Mouse (Mus musculus): ENCODE results near the gene Rnf141. TPM values are rescaled to one million over a fixed set of nuclear protein-coding genes. Genes with fewer than 3 reads are reported as not detected.

Rnf141 gene
- polyA plus RNA-seq, 1 experiment from 2014 or later: 42.7 TPM

GRCm38 (mm10) chr7:110865038-110865437 lies 20.8 kb upstream of the Rnf141 start:
- no peak overlapping the region; the same call in 1 of the 2 replicates for H3K27ac ChIP-seq (ENCODE audit: low read length)
- no peak overlapping the region for H3K4me3 ChIP-seq (replicated peaks; ENCODE audit: low read length)
- H3K36me3 ChIP-seq (ENCODE audit: control insufficient read depth, insufficient read depth, low read length): no peaks in the 10 kb centered on the region
- 0 out of 2 replicates have a peak overlapping the region, but pooled peaks have one; percentile 5 for H3K9ac ChIP-seq (ENCODE audit: low read length)
- H3K27me3 ChIP-seq (ENCODE audit: control insufficient read depth, insufficient read depth, low read length): no peaks in the 10 kb centered on the region
- no peaks in the 10 kb centered on the region for H3K9me3 ChIP-seq (replicated peaks; ENCODE audit: control insufficient read depth, low read length)
- WGBS: 23% methylated on average over 10 of the region's 10 CpGs
- peak; percentile 46; the same call in 1 of the 2 replicates for ATAC-seq (ENCODE audit: insufficient read depth, low FRiP score)
- H3K4me1 ChIP-seq (ENCODE audit: control insufficient read depth, insufficient read depth, low read length): peaks cover 15% of the 10 kb centered on the region
- H3K4me2 ChIP-seq (ENCODE audit: low read depth, low read length): 0 out of 2 replicates have a peak overlapping the region, but pooled peaks have one; percentile 12

DNA sequence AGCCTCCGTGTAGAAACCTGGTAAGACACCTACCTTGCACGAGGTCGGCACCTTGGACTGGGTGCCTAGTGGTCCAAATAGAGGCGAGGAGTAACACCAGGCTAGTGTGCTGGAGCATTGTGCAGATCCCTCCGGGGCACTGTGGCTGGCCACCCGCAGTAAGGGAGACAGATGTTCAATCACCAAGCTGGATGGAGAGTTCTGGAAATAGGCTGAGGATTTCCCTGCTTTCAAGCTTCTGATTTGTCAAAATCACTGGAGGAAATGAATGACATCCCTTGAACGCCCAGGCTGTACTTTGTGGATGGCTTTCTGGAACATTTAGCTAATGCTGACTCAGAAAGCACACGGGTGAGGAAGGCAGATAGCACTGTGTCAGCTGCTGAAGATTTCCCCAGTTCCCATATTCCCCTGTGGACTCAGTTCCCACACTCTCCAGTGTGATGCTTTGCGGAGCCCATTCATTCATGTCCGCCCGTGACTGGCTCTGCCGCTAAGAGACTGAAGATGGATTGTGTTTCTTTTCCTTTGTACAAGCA lies 18.6 kb upstream of the Rnf141 start, which contains the start of gene Lyve1:
Lyve1 (minus strand) TSS at position 489 of the 539 bp plus-strand sequence.
- no peaks in the 10 kb centered on the region for H3K9me3 ChIP-seq (replicated peaks; ENCODE audit: control insufficient read depth, low read length)
- H3K9ac ChIP-seq (ENCODE audit: low read length): no peak within 1 kb of the TSS
- H3K36me3 ChIP-seq (ENCODE audit: control insufficient read depth, insufficient read depth, low read length): no peaks in the 10 kb centered on the region
- WGBS: 65% methylated on average over 12 of the region's 12 CpGs
- H3K4me2 ChIP-seq (ENCODE audit: low read depth, low read length): no peak within 1 kb of the TSS
- ATAC-seq (ENCODE audit: insufficient read depth, low FRiP score): no peak
- H3K4me3 ChIP-seq (replicated peaks; ENCODE audit: low read length): no peak within 1 kb of the TSS
- H3K27ac ChIP-seq (ENCODE audit: low read length): no peak within 1 kb of the TSS
- no peaks in the 10 kb centered on the region for H3K27me3 ChIP-seq (ENCODE audit: control insufficient read depth, insufficient read depth, low read length)
- peaks cover 25% of the 10 kb centered on the region for H3K4me1 ChIP-seq (ENCODE audit: control insufficient read depth, insufficient read depth, low read length)

DNA sequence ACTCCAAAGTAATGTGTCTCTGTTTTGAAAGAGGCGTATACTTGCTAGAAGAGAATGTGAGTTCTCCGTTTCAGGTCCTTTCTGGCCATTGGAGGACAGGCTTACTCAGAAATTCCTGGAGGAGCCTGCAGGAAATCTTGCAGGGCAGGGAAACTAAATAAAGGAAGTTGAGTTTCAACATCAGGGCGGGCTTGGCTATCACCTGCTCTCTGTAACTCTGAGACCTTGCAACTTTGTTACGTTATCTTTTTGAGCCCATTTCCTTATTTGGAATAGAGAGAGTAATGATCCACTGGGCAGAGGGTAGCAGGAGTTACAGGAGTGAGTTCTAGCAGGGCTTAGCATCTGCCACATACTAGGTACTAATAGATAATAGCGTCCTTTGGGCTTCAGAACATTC lies 15.9 kb upstream of the Rnf141 start:
- Histone ChIP-seq H3K27ac (ENCODE audit: low read length) (peak overlapping the region; percentile 78), H3K4me3 (replicated peaks; ENCODE audit: low read length) (no peak overlapping the region), H3K4me2 (ENCODE audit: low read depth, low read length) (peak overlapping the region; percentile 6; the same call in 1 of the 2 replicates), H3K9ac (ENCODE audit: low read length) (no peak overlapping the region), H3K27me3 (ENCODE audit: control insufficient read depth, insufficient read depth, low read length) (no peaks in the 10 kb centered on the region), H3K36me3 (ENCODE audit: control insufficient read depth, insufficient read depth, low read length) (no peaks in the 10 kb centered on the region), H3K9me3 (replicated peaks; ENCODE audit: control insufficient read depth, low read length) (no peaks in the 10 kb centered on the region), H3K4me1 (ENCODE audit: control insufficient read depth, insufficient read depth, low read length) (peaks cover 23% of the 10 kb centered on the region)
- WGBS: 25% methylated on average over 5 of the region's 5 CpGs
- peak; percentile 59; the same call in 1 of the 2 replicates for ATAC-seq (ENCODE audit: insufficient read depth, low FRiP score)

DNA sequence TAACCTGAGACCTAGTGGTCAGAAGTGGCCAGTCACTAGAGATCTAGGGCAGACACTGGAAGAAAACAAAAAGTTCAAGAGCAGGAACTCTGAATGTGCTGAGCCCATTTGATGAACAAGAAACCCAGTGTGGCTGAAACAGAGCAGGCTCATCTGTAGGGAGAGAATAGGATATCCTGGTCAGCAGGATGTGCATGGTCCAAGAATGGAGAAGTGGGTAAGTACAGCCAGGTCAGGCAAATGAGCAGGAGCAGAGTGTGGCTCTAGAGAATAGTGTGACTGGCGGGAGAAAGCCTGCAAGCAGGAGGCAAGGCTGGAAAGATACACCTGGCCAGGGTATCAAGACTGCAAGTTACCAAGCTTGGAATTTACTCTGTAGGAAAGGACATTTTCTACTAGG lies 11.3 kb upstream of the Rnf141 start:
- no peak for ATAC-seq (ENCODE audit: insufficient read depth, low FRiP score)
- Histone ChIP-seq H3K9me3 (replicated peaks; ENCODE audit: control insufficient read depth, low read length) (no peaks in the 10 kb centered on the region), H3K36me3 (ENCODE audit: control insufficient read depth, insufficient read depth, low read length) (no peaks in the 10 kb centered on the region), H3K9ac (ENCODE audit: low read length) (no peak overlapping the region), H3K27me3 (ENCODE audit: control insufficient read depth, insufficient read depth, low read length) (no peaks in the 10 kb centered on the region), H3K4me3 (replicated peaks; ENCODE audit: low read length) (no peak overlapping the region), H3K27ac (ENCODE audit: low read length) (no peak overlapping the region), H3K4me1 (ENCODE audit: control insufficient read depth, insufficient read depth, low read length) (peaks cover 41% of the 10 kb centered on the region), H3K4me2 (ENCODE audit: low read depth, low read length) (no peak overlapping the region)
- WGBS: 65% methylated on average over 1 of the region's 1 CpGs

DNA sequence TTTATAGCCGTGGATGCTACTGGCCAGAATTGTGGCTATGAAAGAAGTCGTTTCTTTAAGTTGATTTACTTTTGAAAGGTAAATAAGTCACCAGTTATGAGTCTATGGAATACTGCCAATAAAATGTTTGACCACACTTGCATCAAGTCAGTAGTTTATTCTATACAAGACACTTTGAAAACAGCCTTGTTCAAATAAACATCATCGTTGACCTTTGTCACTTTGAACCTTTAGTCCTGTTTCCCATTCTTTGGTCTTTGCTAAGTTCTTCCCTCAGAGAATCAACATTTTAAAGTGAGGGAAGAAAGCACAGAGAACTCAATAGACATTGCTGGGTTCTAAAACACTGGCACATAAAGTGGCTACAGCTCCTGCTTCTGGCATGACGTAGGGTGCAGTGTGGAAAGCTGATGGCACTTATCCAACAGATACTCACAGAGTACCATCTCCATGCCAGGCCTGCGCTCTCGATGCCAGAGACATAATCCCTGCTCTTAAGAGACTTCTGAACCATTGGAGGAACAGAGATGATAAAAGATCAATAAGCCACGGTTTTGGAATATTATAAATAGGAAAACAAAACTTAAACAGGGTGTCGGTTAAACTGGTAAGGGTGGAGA lies 10.8 kb upstream of the Rnf141 start:
- Histone ChIP-seq H3K27ac (ENCODE audit: low read length) (no peak overlapping the region), H3K36me3 (ENCODE audit: control insufficient read depth, insufficient read depth, low read length) (no peaks in the 10 kb centered on the region), H3K4me1 (ENCODE audit: control insufficient read depth, insufficient read depth, low read length) (peaks cover 37% of the 10 kb centered on the region), H3K4me3 (replicated peaks; ENCODE audit: low read length) (no peak overlapping the region), H3K9me3 (replicated peaks; ENCODE audit: control insufficient read depth, low read length) (no peaks in the 10 kb centered on the region), H3K4me2 (ENCODE audit: low read depth, low read length) (no peak overlapping the region), H3K9ac (ENCODE audit: low read length) (no peak overlapping the region), H3K27me3 (ENCODE audit: control insufficient read depth, insufficient read depth, low read length) (no peaks in the 10 kb centered on the region)
- 61% methylated on average over 8 of the region's 8 CpGs for WGBS
- ATAC-seq (ENCODE audit: insufficient read depth, low FRiP score): no peak

- H3K9me3 ChIP-seq (replicated peaks; ENCODE audit: control insufficient read depth, low read length): no peaks in the 10 kb centered on the region
- 47% methylated on average over 3 of the region's 3 CpGs for WGBS
- H3K9ac ChIP-seq (ENCODE audit: low read length): no peak overlapping the region
- no peak overlapping the region for H3K4me2 ChIP-seq (ENCODE audit: low read depth, low read length)
- ATAC-seq (ENCODE audit: insufficient read depth, low FRiP score): no peak
- H3K4me1 ChIP-seq (ENCODE audit: control insufficient read depth, insufficient read depth, low read length): peaks cover 33% of the 10 kb centered on the region
- H3K36me3 ChIP-seq (ENCODE audit: control insufficient read depth, insufficient read depth, low read length): no peaks in the 10 kb centered on the region
- H3K4me3 ChIP-seq (replicated peaks; ENCODE audit: low read length): no peak overlapping the region
- H3K27me3 ChIP-seq (ENCODE audit: control insufficient read depth, insufficient read depth, low read length): no peaks in the 10 kb centered on the region
- no peak overlapping the region for H3K27ac ChIP-seq (ENCODE audit: low read length)
Observed at GRCm38 (mm10) chr7:110854519-110854918, 10.3 kb upstream of the Rnf141 start.

- Histone ChIP-seq H3K9ac (ENCODE audit: low read length) (no peak overlapping the region), H3K27me3 (ENCODE audit: control insufficient read depth, insufficient read depth, low read length) (no peaks in the 10 kb centered on the region), H3K9me3 (replicated peaks; ENCODE audit: control insufficient read depth, low read length) (no peaks in the 10 kb centered on the region), H3K4me3 (replicated peaks; ENCODE audit: low read length) (no peak overlapping the region), H3K4me2 (ENCODE audit: low read depth, low read length) (no peak overlapping the region), H3K27ac (ENCODE audit: low read length) (no peak overlapping the region), H3K36me3 (ENCODE audit: control insufficient read depth, insufficient read depth, low read length) (no peaks in the 10 kb centered on the region), H3K4me1 (ENCODE audit: control insufficient read depth, insufficient read depth, low read length) (peaks cover 27% of the 10 kb centered on the region)
- WGBS: 39% methylated on average over 10 of the region's 10 CpGs
- no peak for ATAC-seq (ENCODE audit: insufficient read depth, low FRiP score)
Observed at GRCm38 (mm10) chr7:110853611-110854010, 9.4 kb upstream of the Rnf141 start.

GRCm38 (mm10) chr7:110851541-110852203 lies 7.4 kb upstream of the Rnf141 start:
- Histone ChIP-seq H3K27ac (ENCODE audit: low read length) (peak overlapping the region; percentile 93), H3K4me1 (ENCODE audit: control insufficient read depth, insufficient read depth, low read length) (peaks cover 27% of the 10 kb centered on the region), H3K9me3 (replicated peaks; ENCODE audit: control insufficient read depth, low read length) (no peaks in the 10 kb centered on the region), H3K4me2 (ENCODE audit: low read depth, low read length) (no peak overlapping the region), H3K27me3 (ENCODE audit: control insufficient read depth, insufficient read depth, low read length) (no peaks in the 10 kb centered on the region), H3K4me3 (replicated peaks; ENCODE audit: low read length) (no peak overlapping the region), H3K36me3 (ENCODE audit: control insufficient read depth, insufficient read depth, low read length) (no peaks in the 10 kb centered on the region), H3K9ac (ENCODE audit: low read length) (0 out of 2 replicates have a peak overlapping the region, but pooled peaks have one; percentile 1)
- peak; percentile 83 for ATAC-seq (ENCODE audit: insufficient read depth, low FRiP score)
- 60% methylated on average over 7 of the region's 7 CpGs for WGBS

DNA sequence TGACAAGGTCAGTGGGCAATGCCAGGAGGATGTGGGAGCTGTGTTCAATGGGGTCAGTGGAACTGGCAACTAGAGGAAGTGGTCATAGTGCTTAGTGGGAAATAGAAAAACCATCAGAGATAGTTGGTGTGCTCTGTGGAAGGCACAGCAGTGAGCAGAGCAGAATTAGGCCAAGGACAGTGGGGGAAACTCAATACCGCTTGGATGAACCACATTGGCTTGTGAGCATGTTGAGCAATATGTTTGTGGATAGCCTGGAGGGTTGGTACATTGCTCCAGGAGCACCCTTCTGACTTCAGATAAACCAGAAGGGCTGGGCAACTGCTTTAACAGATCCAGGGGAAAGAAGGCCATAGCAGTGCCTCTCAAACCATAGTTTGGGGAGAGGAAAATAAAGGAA lies 4.1 kb upstream of the Rnf141 start:
- Histone ChIP-seq H3K36me3 (ENCODE audit: control insufficient read depth, insufficient read depth, low read length) (no peaks in the 10 kb centered on the region), H3K27ac (ENCODE audit: low read length) (no peak overlapping the region), H3K4me1 (ENCODE audit: control insufficient read depth, insufficient read depth, low read length) (peaks cover 10% of the 10 kb centered on the region; the same call in 1 of the 2 replicates), H3K4me2 (ENCODE audit: low read depth, low read length) (no peak overlapping the region), H3K9ac (ENCODE audit: low read length) (no peak overlapping the region), H3K4me3 (replicated peaks; ENCODE audit: low read length) (no peak overlapping the region), H3K9me3 (replicated peaks; ENCODE audit: control insufficient read depth, low read length) (no peaks in the 10 kb centered on the region), H3K27me3 (ENCODE audit: control insufficient read depth, insufficient read depth, low read length) (no peaks in the 10 kb centered on the region)
- no peak for ATAC-seq (ENCODE audit: insufficient read depth, low FRiP score)
- 88% methylated on average over 1 of the region's 1 CpGs for WGBS

Data from stomach, embryonic 16.5 days (tissue).